Mouse (Mus musculus) kidney, postnatal 0 days (tissue): ENCODE measurements around the gene Gm40193. TPM values are rescaled to one million over a fixed set of nuclear protein-coding genes. Genes with fewer than 3 reads are reported as not detected.

ENCODE experiments used
- ATAC-seq: fragments of 200-750 bp; cut with Nextera tagmentation; replicated peaks from 2 replicates; pipeline ENCODE4 v1.8.0; 2017; ENCODE audit warnings: low read depth, moderate number of reproducible peaks, moderate TSS enrichment, moderate library complexity; ENCODE audit not compliant: low FRiP score
- DNase-seq: peaks from one replicate; pipeline ENCODE4 v3.0.0-alpha.2; 2016; ENCODE audit warnings: low spot score
- H3K27ac ChIP-seq: fragments of 300-500 bp; sonication (generic); 2 replicates; pipeline ENCODE4 v1.5.1; 2014; ENCODE audit warnings: mild to moderate bottlenecking
- H3K27me3 ChIP-seq: fragments of 300-500 bp; sonication (generic); 2 replicates; pipeline ENCODE4 v1.6.1; 2014; ENCODE audit warnings: low read length, mixed read lengths; ENCODE audit not compliant: insufficient read depth
- H3K36me3 ChIP-seq: fragments of 300-500 bp; sonication (generic); 2 replicates; pipeline ENCODE4 v1.6.1; 2014; ENCODE audit warnings: low read length, mixed read lengths; ENCODE audit not compliant: insufficient read depth
- H3K4me1 ChIP-seq: fragments of 300-500 bp; sonication (generic); replicated peaks from 2 replicates; pipeline ENCODE4 v1.6.1; 2014; ENCODE audit warnings: antibody characterized with exemption, low read length, mixed read lengths; ENCODE audit not compliant: insufficient read depth
- H3K4me2 ChIP-seq: fragments of 300-500 bp; sonication (generic); 2 replicates; pipeline ENCODE4 v1.6.1; 2014; ENCODE audit warnings: mild to moderate bottlenecking, low read length, moderate library complexity, mixed read lengths
- H3K4me3 ChIP-seq: fragments of 300-500 bp; sonication (generic); replicated peaks from 2 replicates; pipeline ENCODE4 v1.5.1; 2014; ENCODE audit warnings: low read depth, low read length
- H3K9ac ChIP-seq: fragments of 300-500 bp; sonication (generic); 2 replicates; pipeline ENCODE4 v1.6.1; 2014; ENCODE audit warnings: low read depth, low read length
- H3K9me3 ChIP-seq: fragments of 300-500 bp; sonication (generic); replicated peaks from 2 replicates; pipeline ENCODE4 v1.6.1; 2016; ENCODE audit warnings: low read length, inconsistent platforms, mixed read lengths
- CTCF ChIP-seq: IDR thresholded peaks from 2 replicates; pipeline ENCODE4 v1.5.1; 2016; ENCODE audit warnings: antibody characterized with exemption, low read depth, mild to moderate bottlenecking, moderate library complexity
- WGBS: fragments of 180-500 bp; shearing (Covaris S2); extraction: QIAGEN DNeasy Blood & Tissue Kit; methylation state at CpG from one replicate; pipeline ENCODE4 v1.1.7; 2014; 5-methylcytosine and 5-hydroxymethylcytosine counted together
- polyA plus RNA-seq: library from polyadenylated mRNA; unstranded; fragments of >200 nt; fragmentation: Nextera tagmentation; extraction: Ambion mirVana; gene quantifications from 2 replicates; pipeline ENCODE4 v1.2.1, GENCODE M21; 2015

Gm40193 gene
- polyA plus RNA-seq, 1 experiment from 2014 or later: not detected

- Histone ChIP-seq H3K4me2 (peak overlapping the region; percentile 96), H3K4me1 (peaks cover 17% of the 10 kb centered on the region; the same call in 1 of the 2 replicates), H3K27ac (peak overlapping the region; percentile 94), H3K4me3 (peak overlapping the region; percentile 96), H3K9ac (peak overlapping the region; percentile 88), H3K36me3 (no peaks in the 10 kb centered on the region), H3K27me3 (no peaks in the 10 kb centered on the region), H3K9me3 (no peaks in the 10 kb centered on the region)
- WGBS: under 1% methylated on average over 25 of the region's 25 CpGs
- DNase-seq: peak; percentile 80
- ATAC-seq: no peak; the same call in 1 of the 2 replicates
- TF ChIP-seq CTCF: no peak; the same call in 1 of the 2 replicates
These were observed 30.9 kb upstream of the Gm40193 start for GRCm38 (mm10) chr11:70563470-70564275.

- DNase-seq: no peak
- H3K9me3 ChIP-seq: no peaks in the 10 kb centered on the region
- no peaks in the 10 kb centered on the region for H3K27me3 ChIP-seq
These were observed 30.3 kb upstream of the Gm40193 start for GRCm38 (mm10) chr11:70562995-70563469.

GRCm38 (mm10) chr11:70562287-70562994 is 29.7 kb upstream of the Gm40193 start, which contains the start of gene Mink1:
Mink1 (plus strand) TSS chr11:70562881.
- peak within 1 kb of the TSS; percentile 94 for H3K27ac ChIP-seq
- no peak for TF ChIP-seq CTCF
- WGBS: under 1% methylated on average over 43 of the region's 57 CpGs
- H3K9me3 ChIP-seq: no peaks in the 10 kb centered on the region
- peak; percentile 90 for ATAC-seq
- peaks cover 17% of the 10 kb centered on the region; the same call in 1 of the 2 replicates for H3K4me1 ChIP-seq
- DNase-seq: peak; percentile 95
- peak within 1 kb of the TSS; percentile 88 for H3K9ac ChIP-seq
- no peaks in the 10 kb centered on the region for H3K36me3 ChIP-seq
- H3K4me3 ChIP-seq: peak within 1 kb of the TSS; percentile 96
- peak within 1 kb of the TSS; percentile 96 for H3K4me2 ChIP-seq
- H3K27me3 ChIP-seq: no peaks in the 10 kb centered on the region

More at GRCm38 (mm10) chr11:70562995-70563469, 30.3 kb upstream of the Gm40193 start:
- no peak for TF ChIP-seq CTCF
- 0% methylated on average over 28 of the region's 31 CpGs for WGBS
- Histone ChIP-seq H3K4me2 (peak overlapping the region; percentile 96), H3K27ac (peak overlapping the region; percentile 94), H3K36me3 (no peaks in the 10 kb centered on the region), H3K4me3 (peak overlapping the region; percentile 96), H3K4me1 (peaks cover 17% of the 10 kb centered on the region; the same call in 1 of the 2 replicates), H3K9ac (peak overlapping the region; percentile 88)
- no peak; the same call in none of the 2 replicates for ATAC-seq

- DNase-seq (no peak), ATAC-seq (peak; percentile 5; the same call in 1 of the 2 replicates)
- Histone ChIP-seq H3K27ac (peak overlapping the region; percentile 94), H3K36me3 (no peaks in the 10 kb centered on the region), H3K4me3 (peak overlapping the region; percentile 96), H3K9me3 (no peaks in the 10 kb centered on the region), H3K27me3 (no peaks in the 10 kb centered on the region), H3K9ac (no peak overlapping the region), H3K4me1 (peaks cover 15% of the 10 kb centered on the region; the same call in 1 of the 2 replicates), H3K4me2 (peak overlapping the region; percentile 96)
- TF ChIP-seq CTCF: peak; percentile 33; the same call in 1 of the 2 replicates
- 0% methylated on average over 2 of the region's 2 CpGs for WGBS
These were observed 29.2 kb upstream of the Gm40193 start for GRCm38 (mm10) chr11:70561937-70562286.

GRCm38 (mm10) chr11:70557545-70557944 is 24.8 kb upstream of the Gm40193 start:
- 93% methylated on average over 9 of the region's 9 CpGs for WGBS
- no peak overlapping the region for H3K4me3 ChIP-seq
- H3K36me3 ChIP-seq: no peaks in the 10 kb centered on the region
- no peaks in the 10 kb centered on the region for H3K9me3 ChIP-seq
- H3K27ac ChIP-seq: no peak overlapping the region
- no peak for TF ChIP-seq CTCF
- DNase-seq (no peak), ATAC-seq (no peak)
- no peaks in the 10 kb centered on the region for H3K27me3 ChIP-seq
- 0 out of 2 replicates have a peak, but pooled peaks cover 2% of the 10 kb centered on the region for H3K4me1 ChIP-seq
- H3K4me2 ChIP-seq: no peak overlapping the region
- H3K9ac ChIP-seq: no peak overlapping the region

- no peak overlapping the region for H3K9ac ChIP-seq
- no peak for ATAC-seq
- no peaks in the 10 kb centered on the region for H3K4me1 ChIP-seq
- H3K27me3 ChIP-seq: no peaks in the 10 kb centered on the region
- H3K4me3 ChIP-seq: no peak overlapping the region
- no peak overlapping the region for H3K4me2 ChIP-seq
- no peaks in the 10 kb centered on the region for H3K9me3 ChIP-seq
- TF ChIP-seq CTCF: no peak
- DNase-seq: no peak
- 21% methylated on average over 7 of the region's 7 CpGs for WGBS
- no peak overlapping the region for H3K27ac ChIP-seq
- H3K36me3 ChIP-seq: no peaks in the 10 kb centered on the region
These were observed 21.2 kb upstream of the Gm40193 start for GRCm38 (mm10) chr11:70553940-70554339.
